ENCODE assay signal across 13 mouse cellular contexts in genomic region chr3:27067206-27067605, GRCm38 (mm10).
DNase-seq lines count a peak whose midpoint lies in the region; ATAC-seq and TF ChIP-seq lines count a peak whose summit lies in the region.
"Had no signal": no experiment of that assay in that cellular context is flagged by ENCODE, and none has a peak within 500 bp of the region (broad histone marks: within the 10 kb centered on the region; RNA-seq: fewer than 3 reads in every experiment).

No protein-coding gene starts in this region.

- TF ChIP-seq EP300 in liver, postnatal 0 days (IDR thresholded peaks at IDR 0.05; ENCODE audit: low read depth) = no peak

- no peak overlapping the region for H3K4me3 ChIP-seq in forebrain, embryonic 14.5 days (ENCODE audit: low read depth, low read length)
- H3K4me3 ChIP-seq in forebrain, embryonic 10.5 days = no peak overlapping the region
- H3K4me3 ChIP-seq in liver, postnatal 0 days (ENCODE audit: low read depth, low read length) = no peak overlapping the region
- no peak overlapping the region for H3K4me3 ChIP-seq in liver, embryonic 12.5 days
- H3K4me3 ChIP-seq: lung, embryonic 15.5 days; neural tube, embryonic 12.5 days had no signal

- no peaks in the 10 kb centered on the region for H3K27me3 ChIP-seq in forebrain, embryonic 14.5 days (replicated peaks; ENCODE audit: control insufficient read depth, insufficient read depth, low read length)
- H3K27me3 ChIP-seq in forebrain, embryonic 10.5 days (ENCODE audit: poor library complexity, severe bottlenecking) = no peaks in the 10 kb centered on the region
- H3K27me3 ChIP-seq in liver, postnatal 0 days (ENCODE audit: insufficient read depth, low read length) = no peaks in the 10 kb centered on the region
- H3K27me3 ChIP-seq in liver, embryonic 12.5 days (replicated peaks) = no peaks in the 10 kb centered on the region
- H3K27me3 ChIP-seq: lung, embryonic 15.5 days; neural tube, embryonic 12.5 days had no signal

- peak; percentile 15 for DNase-seq in forebrain, embryonic 14.5 days (ENCODE audit: low spot score)
- no peak for DNase-seq in forebrain, embryonic 10.5 days (ENCODE audit: extremely low spot score, low spot score)
- DNase-seq in liver, postnatal 0 days = no peak
- peak; percentile 74 for DNase-seq in ZHBTc4 (ENCODE audit: low read depth, low spot score)
- peak; percentile 59 for DNase-seq in naive thymus-derived CD4-positive, alpha-beta T cell, adult 2 months (ENCODE audit: low read depth)
- no peak for DNase-seq in Muller cell, postnatal 12 days (ENCODE audit: inconsistent ontology term)
- no peak for DNase-seq in layer of hippocampus, adult 8-10 months (ENCODE audit: low spot score in 2 of 2)
- DNase-seq: adrenal gland, postnatal 25 days; heart, postnatal 4 days; layer of hippocampus, adult 9-11 months had no signal

- peak; percentile 56 for TF ChIP-seq CTCF in liver, postnatal 0 days (IDR thresholded peaks at IDR 0.05; ENCODE audit: low read depth)

- ATAC-seq in forebrain, embryonic 14.5 days = no peak
- ATAC-seq in liver, postnatal 0 days = no peak
- ATAC-seq in liver, embryonic 12.5 days = no peak

- H3K27ac ChIP-seq in forebrain, embryonic 14.5 days (ENCODE audit: low read depth, low read length) = no peak overlapping the region
- H3K27ac ChIP-seq in forebrain, embryonic 10.5 days = no peak overlapping the region
- H3K27ac ChIP-seq in liver, postnatal 0 days (ENCODE audit: low read depth) = no peak overlapping the region
- H3K27ac ChIP-seq in liver, embryonic 12.5 days = no peak overlapping the region
- H3K27ac ChIP-seq: lung, embryonic 15.5 days; neural tube, embryonic 12.5 days had no signal

- H3K36me3 ChIP-seq in forebrain, embryonic 14.5 days (ENCODE audit: control insufficient read depth, insufficient read depth, low read length) = no peaks in the 10 kb centered on the region
- no peaks in the 10 kb centered on the region for H3K36me3 ChIP-seq in forebrain, embryonic 10.5 days (replicated peaks)
- no peaks in the 10 kb centered on the region for H3K36me3 ChIP-seq in liver, postnatal 0 days (replicated peaks; ENCODE audit: insufficient read depth, low read length)
- no peaks in the 10 kb centered on the region for H3K36me3 ChIP-seq in liver, embryonic 12.5 days
- H3K36me3 ChIP-seq: lung, embryonic 15.5 days; neural tube, embryonic 12.5 days had no signal

- no peak overlapping the region for H3K9ac ChIP-seq in forebrain, embryonic 14.5 days (ENCODE audit: low read length)
- H3K9ac ChIP-seq in liver, postnatal 0 days (replicated peaks) = no peak overlapping the region
- H3K9ac ChIP-seq in liver, embryonic 12.5 days = no peak overlapping the region
- H3K9ac ChIP-seq: lung, embryonic 15.5 days; neural tube, embryonic 12.5 days had no signal

- no peak overlapping the region for H3K4me2 ChIP-seq in forebrain, embryonic 14.5 days (ENCODE audit: low read length)
- no peak overlapping the region for H3K4me2 ChIP-seq in liver, postnatal 0 days (ENCODE audit: low read depth, low read length)
- no peak overlapping the region for H3K4me2 ChIP-seq in liver, embryonic 12.5 days
- H3K4me2 ChIP-seq: lung, embryonic 15.5 days; neural tube, embryonic 12.5 days had no signal

- no peaks in the 10 kb centered on the region for H3K9me3 ChIP-seq in forebrain, embryonic 14.5 days (replicated peaks; ENCODE audit: control insufficient read depth, low read length)
- H3K9me3 ChIP-seq in forebrain, embryonic 10.5 days = no peaks in the 10 kb centered on the region
- no peaks in the 10 kb centered on the region for H3K9me3 ChIP-seq in liver, postnatal 0 days (ENCODE audit: low read length)
- H3K9me3 ChIP-seq in liver, embryonic 12.5 days (replicated peaks) = no peaks in the 10 kb centered on the region
- H3K9me3 ChIP-seq: lung, embryonic 15.5 days had no signal

- no peaks in the 10 kb centered on the region for H3K4me1 ChIP-seq in forebrain, embryonic 14.5 days (ENCODE audit: control insufficient read depth, insufficient read depth, low read length)
- H3K4me1 ChIP-seq in forebrain, embryonic 10.5 days = no peaks in the 10 kb centered on the region
- H3K4me1 ChIP-seq in liver, postnatal 0 days (ENCODE audit: insufficient read depth) = no peaks in the 10 kb centered on the region
- H3K4me1 ChIP-seq in liver, embryonic 12.5 days = no peaks in the 10 kb centered on the region
- H3K4me1 ChIP-seq: lung, embryonic 15.5 days; neural tube, embryonic 12.5 days had no signal

Comparison
In these comparisons a context has a peak if more than half of its experiments do, and no peak if none do; other contexts are left out.
1. DNase-seq: peak in forebrain, embryonic 14.5 days (single experiment), ZHBTc4 (single experiment) and naive thymus-derived CD4-positive, alpha-beta T cell, adult 2 months (single experiment); none in forebrain, embryonic 10.5 days (single experiment), liver, postnatal 0 days (single experiment), Muller cell, postnatal 12 days (single experiment) and layer of hippocampus, adult 8-10 months (0 of 2).